Mouse (Mus musculus) bone marrow, adult 2 months (tissue): Measurements from ENCODE around the gene Plp2.
"Not testable (repeated sequence)": the region's sequence is repeated elsewhere in the genome, so short reads cannot be mapped to it uniquely, and the experiment has no call there.

Source experiments
- CTCF ChIP-seq: fragments of 200-500 bp; IDR thresholded peaks from 2 replicates; pipeline ENCODE4 v1.5.1; 2011; ENCODE audit warnings: low read length, control low read depth; ENCODE audit not compliant: control insufficient read depth, insufficient read depth
- POLR2A ChIP-seq: fragments of 200-500 bp; IDR thresholded peaks from 2 replicates; pipeline ENCODE4 v1.6.1; 2011; ENCODE audit warnings: low read depth, mild to moderate bottlenecking, control low read depth, low read length, borderline replicate concordance; ENCODE audit not compliant: control insufficient read depth

DNA sequence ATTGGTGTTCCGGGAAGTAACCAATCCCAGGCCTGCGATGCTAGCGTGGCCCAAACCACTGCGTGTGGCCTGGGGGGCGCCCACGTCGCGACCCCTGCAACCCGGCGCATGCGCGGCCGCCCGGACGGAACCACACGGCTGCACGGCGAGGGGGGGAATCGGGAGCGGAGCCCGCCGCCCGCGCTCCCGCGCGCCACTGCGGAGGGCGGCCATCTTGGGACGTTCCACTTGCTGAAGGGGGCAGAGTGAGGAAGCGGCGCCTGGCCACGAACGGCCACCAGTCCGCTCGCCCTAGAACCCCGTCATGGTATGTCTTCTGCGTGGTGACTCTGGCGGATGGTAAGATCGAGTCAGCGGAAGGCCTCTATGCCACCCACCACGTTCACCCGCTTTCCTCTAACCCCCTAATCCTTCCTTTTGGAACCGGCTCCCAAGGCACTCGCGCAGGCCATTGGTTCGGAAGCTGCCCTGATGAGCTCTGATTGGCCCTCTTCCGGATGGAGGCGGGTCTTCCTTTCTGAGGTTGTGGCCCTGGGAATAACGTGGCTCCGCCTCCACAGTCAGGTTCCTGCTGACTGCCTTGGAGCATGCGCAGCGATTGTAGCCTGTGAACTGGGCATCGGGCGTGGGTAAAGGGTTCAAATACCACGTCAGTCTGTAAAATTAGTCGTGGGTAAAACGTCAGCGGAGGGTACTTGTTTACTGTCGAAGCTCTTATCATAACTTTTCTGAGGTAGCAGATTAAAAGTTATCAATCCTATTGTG lies 43.1 kb upstream of the Plp2 start, which contains the start of gene Wdr45:
- not testable (repeated sequence) for TF ChIP-seq POLR2A, CTCF
